Mouse (Mus musculus) lung, postnatal 0 days (tissue): Measurements from ENCODE around the gene Olfr1221. TPM values are rescaled to one million over a fixed set of nuclear protein-coding genes. Genes with fewer than 3 reads are reported as not detected.

Experiments
- ATAC-seq: fragments of 200-750 bp; cut with Nextera tagmentation; 2 replicates; pipeline ENCODE4 v1.8.0; 2017; ENCODE audit warnings: moderate library complexity
- DNase-seq: peaks from one replicate; pipeline ENCODE4 v3.0.0-alpha.2; 2016; ENCODE audit warnings: low spot score
- H3K27ac ChIP-seq: fragments of 300-500 bp; sonication (generic); 2 replicates; pipeline ENCODE4 v1.5.1; 2014; ENCODE audit warnings: antibody characterized with exemption, mild to moderate bottlenecking, low read length, mixed read lengths
- H3K27me3 ChIP-seq: fragments of 300-500 bp; sonication (generic); replicated peaks from 2 replicates; pipeline ENCODE4 v1.6.1; 2014; ENCODE audit warnings: low read length, mixed read lengths; ENCODE audit not compliant: insufficient read depth
- H3K36me3 ChIP-seq: fragments of 300-500 bp; sonication (generic); 2 replicates; pipeline ENCODE4 v1.6.1; 2014; ENCODE audit warnings: low read length, mixed read lengths; ENCODE audit not compliant: insufficient read depth
- H3K4me1 ChIP-seq: fragments of 300-500 bp; sonication (generic); 2 replicates; pipeline ENCODE4 v1.6.1; 2014; ENCODE audit warnings: antibody characterized with exemption, low read depth, low read length, mixed read lengths; ENCODE audit not compliant: insufficient read depth
- H3K4me2 ChIP-seq: fragments of 300-500 bp; sonication (generic); replicated peaks from 2 replicates; pipeline ENCODE4 v1.6.1; 2014; ENCODE audit warnings: low read depth, mild to moderate bottlenecking, low read length, moderate library complexity, mixed read lengths
- H3K4me3 ChIP-seq: fragments of 300-500 bp; sonication (generic); 2 replicates; pipeline ENCODE4 v1.5.1; 2014; ENCODE audit warnings: low read depth, low read length
- H3K9ac ChIP-seq: fragments of 300-500 bp; sonication (generic); replicated peaks from 2 replicates; pipeline ENCODE4 v1.6.1; 2014; ENCODE audit warnings: low read depth, mild to moderate bottlenecking
- H3K9me3 ChIP-seq: fragments of 300-500 bp; sonication (generic); 2 replicates; pipeline ENCODE4 v1.6.1; 2016; ENCODE audit warnings: low read length, mixed read lengths
- CTCF ChIP-seq: IDR thresholded peaks from 2 replicates; pipeline ENCODE4 v1.5.1; 2016; ENCODE audit warnings: antibody characterized with exemption, mild to moderate bottlenecking
- EP300 ChIP-seq: IDR thresholded peaks from 2 replicates; pipeline ENCODE4 v1.6.1; 2016; ENCODE audit warnings: antibody characterized with exemption, mild to moderate bottlenecking, control low read depth
- WGBS: fragments of 180-500 bp; shearing (Covaris S2); extraction: QIAGEN DNeasy Blood & Tissue Kit; methylation state at CpG from one replicate; pipeline ENCODE4 v1.1.7; 2014; 5-methylcytosine and 5-hydroxymethylcytosine counted together
- polyA plus RNA-seq: library from polyadenylated mRNA; unstranded; fragments of >200 nt; fragmentation: Nextera tagmentation; extraction: Ambion mirVana; gene quantifications from 2 replicates; pipeline ENCODE4 v1.2.1, GENCODE M21; 2015

The Olfr1221 gene
- polyA plus RNA-seq, 1 experiment from 2014 or later, result not detected

GRCm38 (mm10) chr2:89093848-89094247, 23.2 kb downstream of the Olfr1221 start:
- no peaks in the 10 kb centered on the region for H3K27me3 ChIP-seq
- no peaks in the 10 kb centered on the region for H3K36me3 ChIP-seq
- H3K4me1 ChIP-seq, result no peaks in the 10 kb centered on the region
- no peak overlapping the region for H3K27ac ChIP-seq
- H3K4me2 ChIP-seq, result no peak overlapping the region
- H3K9ac ChIP-seq, result no peak overlapping the region
- H3K9me3 ChIP-seq, result no peaks in the 10 kb centered on the region
- TF ChIP-seq CTCF (no peak), EP300 (no peak)
- DNase-seq, result no peak
- ATAC-seq, result no peak
- no peak overlapping the region for H3K4me3 ChIP-seq
- 88% methylated on average over 1 of the region's 1 CpGs for WGBS

GRCm38 (mm10) chr2:89083413-89083812, 33.7 kb downstream of the Olfr1221 start, which contains the start of gene Olfr1219:
TSS of gene Olfr1219 (minus strand) at chr2:89083513.
- no peak for DNase-seq
- Histone ChIP-seq H3K27ac (no peak within 1 kb of the TSS), H3K4me1 (no peaks in the 10 kb centered on the region), H3K27me3 (no peaks in the 10 kb centered on the region), H3K4me3 (no peak within 1 kb of the TSS), H3K9ac (no peak within 1 kb of the TSS), H3K9me3 (no peaks in the 10 kb centered on the region), H3K36me3 (no peaks in the 10 kb centered on the region), H3K4me2 (no peak within 1 kb of the TSS)
- no peak for TF ChIP-seq CTCF
- no peak for TF ChIP-seq EP300
- no peak for ATAC-seq
- WGBS, result 40% methylated on average over 1 of the region's 1 CpGs

GRCm38 (mm10) chr2:89081487-89081886, 35.6 kb downstream of the Olfr1221 start:
- Histone ChIP-seq H3K9ac (no peak overlapping the region), H3K4me3 (no peak overlapping the region), H3K9me3 (no peaks in the 10 kb centered on the region), H3K27me3 (no peaks in the 10 kb centered on the region), H3K4me2 (no peak overlapping the region), H3K36me3 (no peaks in the 10 kb centered on the region), H3K4me1 (no peaks in the 10 kb centered on the region), H3K27ac (no peak overlapping the region)
- TF ChIP-seq EP300 (no peak), CTCF (no peak)
- DNase-seq (no peak), ATAC-seq (no peak)

GRCm38 (mm10) chr2:89061087-89061486, 56.0 kb downstream of the Olfr1221 start, which contains the start of gene Olfr1218:
TSS of gene Olfr1218 (minus strand) at chr2:89061187.
- Histone ChIP-seq H3K27me3 (no peaks in the 10 kb centered on the region), H3K9me3 (no peaks in the 10 kb centered on the region), H3K9ac (no peak within 1 kb of the TSS), H3K4me1 (no peaks in the 10 kb centered on the region), H3K4me2 (no peak within 1 kb of the TSS), H3K36me3 (no peaks in the 10 kb centered on the region), H3K4me3 (no peak within 1 kb of the TSS), H3K27ac (no peak within 1 kb of the TSS)
- no peak for ATAC-seq
- TF ChIP-seq CTCF (no peak), EP300 (no peak)
- no peak for DNase-seq

Other genes starting within 250 kb of the Olfr1221 start
- not detected in 2 replicates for gene Olfr1208, start 215.0 kb downstream of the Olfr1221 start, polyA plus RNA-seq
- not detected in 2 replicates for gene Olfr1209, start 202.1 kb downstream of the Olfr1221 start, polyA plus RNA-seq
- not detected in 2 replicates for gene Olfr1211, start 179.2 kb downstream of the Olfr1221 start, polyA plus RNA-seq
- gene Olfr1212, start 163.3 kb downstream of the Olfr1221 start, polyA plus RNA-seq, result not detected in 2 replicates
- not detected in 2 replicates for gene Gm13762, start 137.0 kb downstream of the Olfr1221 start, polyA plus RNA-seq
- gene Olfr1214, start 124.6 kb downstream of the Olfr1221 start, polyA plus RNA-seq, result not detected in 2 replicates
- gene Olfr1215, start 110.3 kb downstream of the Olfr1221 start, polyA plus RNA-seq, result not detected in 2 replicates
- gene Olfr1216, start 98.9 kb downstream of the Olfr1221 start, polyA plus RNA-seq, result not detected in 2 replicates
- not detected in 2 replicates for gene Olfr1217, start 85.2 kb downstream of the Olfr1221 start, polyA plus RNA-seq
- gene Olfr1218, start 56.1 kb downstream of the Olfr1221 start, polyA plus RNA-seq, result not detected in 2 replicates
- not detected in 2 replicates for gene Olfr1219, start 33.8 kb downstream of the Olfr1221 start, polyA plus RNA-seq
- not detected in 2 replicates for gene Olfr1220, start 10.4 kb downstream of the Olfr1221 start, polyA plus RNA-seq
- gene Olfr1222, start 15.8 kb upstream of the Olfr1221 start, polyA plus RNA-seq, result not detected in 2 replicates
- not detected in 2 replicates for gene Olfr1223, start 34.3 kb upstream of the Olfr1221 start, polyA plus RNA-seq
- not detected in 2 replicates for gene Olfr1224-ps1, start 46.8 kb upstream of the Olfr1221 start, polyA plus RNA-seq
- gene Olfr1225, start 57.4 kb upstream of the Olfr1221 start, polyA plus RNA-seq, result not detected in 2 replicates
- not detected in 2 replicates for gene Olfr1226, start 82.8 kb upstream of the Olfr1221 start, polyA plus RNA-seq
- gene Olfr1228, start 136.8 kb upstream of the Olfr1221 start, polyA plus RNA-seq, result not detected in 2 replicates
- gene Olfr1229, start 170.7 kb upstream of the Olfr1221 start, polyA plus RNA-seq, result not detected in 2 replicates
- not detected in 2 replicates for gene Olfr1230, start 180.0 kb upstream of the Olfr1221 start, polyA plus RNA-seq
- not detected in 2 replicates for gene Olfr1231, start 189.8 kb upstream of the Olfr1221 start, polyA plus RNA-seq
- gene Olfr1232, start 212.4 kb upstream of the Olfr1221 start, polyA plus RNA-seq, result not detected in 2 replicates
- gene Olfr1233, start 225.1 kb upstream of the Olfr1221 start, polyA plus RNA-seq, result not detected in 2 replicates
- not detected in 2 replicates for gene Olfr1234, start 247.6 kb upstream of the Olfr1221 start, polyA plus RNA-seq